Mouse (Mus musculus) CH12.LX (cell line): Measurements from ENCODE around the gene Unc119. TPM values are rescaled to one million over a fixed set of nuclear protein-coding genes. Genes with fewer than 3 reads are reported as not detected.

Experiments used
- DNase-seq: peaks from one replicate; pipeline ENCODE4 v3.0.0-alpha.2; 2013; ENCODE audit errors: extremely low read depth
- H3K27ac ChIP-seq: 2 replicates; pipeline ENCODE4 v1.5.1; 2012; ENCODE audit warnings: low read depth, mild to moderate bottlenecking, control low read depth, moderate library complexity; ENCODE audit not compliant: insufficient read depth
- H3K27me3 ChIP-seq: replicated peaks from 2 replicates; pipeline ENCODE3; 2012; ENCODE audit warnings: inconsistent platforms
- H3K36me3 ChIP-seq, 2 experiments: replicated peaks in 1 of 2; 2 replicates each; pipeline versions ENCODE3 to v1.6.1; 2012; ENCODE audit warnings: inconsistent platforms in 1 of 2, low read length in 1 of 2, mild to moderate bottlenecking in 1 of 2, mixed read lengths in 1 of 2, moderate library complexity in 1 of 2; ENCODE audit not compliant: control insufficient read depth in 1 of 2, insufficient read depth in 1 of 2
- H3K4me1 ChIP-seq, 2 experiments: 2 replicates each; pipeline ENCODE4 v1.6.1; 2012; ENCODE audit warnings: inconsistent platforms in 1 of 2, moderate library complexity in 1 of 2; ENCODE audit not compliant: insufficient read depth in 2 of 2, control insufficient read depth in 1 of 2
- H3K4me2 ChIP-seq: 2 replicates; pipeline ENCODE4 v1.6.1; 2012; ENCODE audit warnings: low read depth, mild to moderate bottlenecking, control low read depth; ENCODE audit not compliant: poor library complexity, insufficient read depth, severe bottlenecking
- H3K4me3 ChIP-seq, 3 experiments: fragments of 150-350 bp in 1 of 3; sonication (generic) in 1 of 3; replicated peaks in 1 of 3; 2 replicates each; pipeline versions ENCODE3 to v1.5.1; 2011 to 2012; ENCODE audit warnings: low read depth in 2 of 3, low read length in 2 of 3, mild to moderate bottlenecking in 2 of 3, moderate library complexity in 2 of 3, control low read depth in 1 of 3, improper control_type of control experiment in 1 of 3, inconsistent platforms in 1 of 3, mixed read lengths in 1 of 3; ENCODE audit not compliant: poor library complexity in 1 of 3
- H3K79me2 ChIP-seq: replicated peaks from 2 replicates; pipeline ENCODE4 v1.6.1; 2012; ENCODE audit warnings: mild to moderate bottlenecking, moderate library complexity; ENCODE audit not compliant: control insufficient read depth, poor library complexity, insufficient read depth, severe bottlenecking; ENCODE audit errors: extremely low read depth
- H3K9ac ChIP-seq: 2 replicates; pipeline ENCODE4 v1.6.1; 2012; ENCODE audit warnings: low read depth, mild to moderate bottlenecking, control low read depth, moderate library complexity; ENCODE audit not compliant: insufficient read depth
- H3K9me3 ChIP-seq: replicated peaks from 2 replicates; pipeline ENCODE3; 2012; ENCODE audit warnings: low read length, inconsistent platforms, mixed read lengths
- BHLHE40 ChIP-seq: IDR thresholded peaks from 2 replicates; pipeline ENCODE4 v1.6.1; 2011; ENCODE audit warnings: mild to moderate bottlenecking, low read depth, low read length, improper control_type of control experiment
- CHD2 ChIP-seq: IDR thresholded peaks from 2 replicates; pipeline ENCODE4 v1.6.1; 2011; ENCODE audit warnings: low read length, improper control_type of control experiment
- CTCF ChIP-seq, 2 experiments: IDR thresholded peaks in 1 of 2; conservative IDR thresholded peaks in 1 of 2; 2 replicates each; pipeline ENCODE4 v1.5.1; 2011 to 2012; ENCODE audit warnings: low read depth in 2 of 2, low read length in 2 of 2, improper control_type of control experiment in 1 of 2, inconsistent platforms in 1 of 2, mild to moderate bottlenecking in 1 of 2, moderate library complexity in 1 of 2
- EP300 ChIP-seq: IDR thresholded peaks from 2 replicates; pipeline ENCODE4 v1.6.1; 2011; ENCODE audit warnings: low read length, improper control_type of control experiment
- ETS1 ChIP-seq: conservative IDR thresholded peaks from 2 replicates; pipeline ENCODE4 v1.6.1; 2012; ENCODE audit warnings: low read depth, mild to moderate bottlenecking, inconsistent platforms, low read length, improper control_type of control experiment, moderate library complexity
- HCFC1 ChIP-seq: IDR thresholded peaks from 2 replicates; pipeline ENCODE4 v1.6.1; 2012; ENCODE audit warnings: low read depth, mild to moderate bottlenecking, inconsistent platforms, low read length, improper control_type of control experiment
- KAT2A ChIP-seq: IDR thresholded peaks from 2 replicates; pipeline ENCODE4 v1.6.1; 2012; ENCODE audit warnings: low read length, improper control_type of control experiment, inconsistent platforms; ENCODE audit not compliant: insufficient replicate concordance
- MXI1 ChIP-seq: IDR thresholded peaks from 2 replicates; pipeline ENCODE4 v1.6.1; 2011; ENCODE audit warnings: mild to moderate bottlenecking, low read depth, low read length, improper control_type of control experiment
- SIN3A ChIP-seq: IDR thresholded peaks from 2 replicates; pipeline ENCODE4 v1.6.1; 2012; ENCODE audit warnings: low read length, improper control_type of control experiment, inconsistent platforms
- TBP ChIP-seq: conservative IDR thresholded peaks from 2 replicates; pipeline ENCODE4 v1.6.1; 2011; ENCODE audit warnings: low read depth, low read length, improper control_type of control experiment
- TCF12 ChIP-seq: IDR thresholded peaks from 2 replicates; pipeline ENCODE4 v1.6.1; 2014; ENCODE audit warnings: low read depth, mild to moderate bottlenecking, inconsistent platforms, low read length, improper control_type of control experiment
- ZKSCAN1 ChIP-seq: IDR thresholded peaks from 2 replicates; pipeline ENCODE4 v1.6.1; 2012; ENCODE audit warnings: low read depth, inconsistent platforms, low read length, improper control_type of control experiment, borderline replicate concordance
- ZNF384 ChIP-seq: IDR thresholded peaks from 2 replicates; pipeline ENCODE4 v1.6.1; 2012; ENCODE audit warnings: low read depth, low read length, improper control_type of control experiment, inconsistent platforms
- dilution Hi-C: fragments of 300-500 bp; cut with MboI; formaldehyde crosslinking; loops from 2 replicates; pipeline ENCODE4 v1.14.3; 2020; ENCODE audit warnings: low sequenced_read_pairs; ENCODE audit not compliant: extremely low pct_unique_long_range_greater_than_20kb, extremely low pct_ligation_motif_present
- in situ Hi-C: fragments of 300-500 bp; cut with MboI; formaldehyde crosslinking; loops from 3 replicates; pipeline ENCODE4 v1.14.3; 2019; ENCODE audit warnings: low sequenced_read_pairs, low pct_ligation_motif_present, low pct_unique_long_range_greater_than_20kb, mixed read lengths
- polyA plus RNA-seq: library from polyadenylated mRNA; unstranded; fragments of >175 nt; gene quantifications from 2 replicates; pipeline ENCODE4 v1.2.1, GENCODE M21; 2012; ENCODE audit warnings: low read depth; ENCODE audit not compliant: insufficient read length
- total RNA-seq, 2 experiments: library from RNA; depleted of rRNA; stranded (reverse); fragments of 300-350 nt in 1 of 2; fragments of >200 nt in 1 of 2; gene quantifications; 2 replicates each; pipeline ENCODE4 v1.2.3; 2012 to 2014

Gene Unc119
- total and polyA plus RNA-seq, 3 experiments = 81.6 to 227 (median 173) TPM

DNA sequence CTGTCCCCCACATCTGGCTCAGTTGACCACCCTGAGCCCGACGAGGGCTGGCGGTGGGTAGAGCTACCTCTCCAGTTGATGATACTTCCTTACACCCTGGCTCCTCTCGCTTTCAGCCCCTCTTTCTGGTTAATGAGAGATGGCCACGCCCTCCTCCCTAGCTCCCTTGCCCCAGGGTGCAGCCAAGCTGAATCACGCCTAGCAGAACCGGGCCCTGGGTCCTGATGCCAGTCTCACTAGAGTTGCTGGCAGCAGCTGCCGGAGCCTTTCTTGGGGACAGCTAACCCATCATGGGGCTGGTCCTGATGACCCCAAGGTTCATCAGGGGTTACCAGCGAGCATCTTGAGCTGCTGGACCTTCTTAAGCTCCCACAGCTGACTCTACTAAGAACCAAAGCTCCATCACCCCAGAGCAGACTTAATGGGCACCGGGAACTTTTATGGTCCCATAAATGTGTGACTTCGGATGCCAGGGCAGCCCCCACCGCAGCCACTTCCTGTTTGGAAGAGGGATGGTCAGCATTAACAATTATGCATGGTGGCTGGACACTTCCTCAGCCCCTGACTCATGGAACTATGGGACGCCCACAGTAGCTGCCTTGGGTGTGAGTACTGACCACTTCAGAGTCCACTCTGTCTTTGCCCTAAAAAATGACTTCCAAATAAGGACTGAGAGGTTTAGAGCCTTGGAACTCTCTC is 20.2 kb downstream of the Unc119 start:
- Histone ChIP-seq H3K9me3 (no peaks in the 10 kb centered on the region), H3K4me3 (no peak overlapping the region), H3K27me3 (peaks cover 56% of the 10 kb centered on the region), H3K36me3 (no peaks in the 10 kb centered on the region), H3K79me2 (no peaks in the 10 kb centered on the region), H3K9ac (no peak overlapping the region), H3K4me2 (no peak overlapping the region), H3K4me1 (peaks cover 3 to 16% of the 10 kb centered on the region in 2 experiments), H3K27ac (no peak overlapping the region)
- no peak for DNase-seq
- dilution Hi-C loops (no loop called here), in situ Hi-C loops (loop anchor here (5.0 to 10.0 kb wide), 2 partner anchors 39 to 81 kb away; no protein-coding TSS in a partner anchor)
- no peak for TF ChIP-seq SIN3A
- TF ChIP-seq TBP = no peak
- no peak for TF ChIP-seq EP300
- TF ChIP-seq MXI1 = no peak
- no peak for TF ChIP-seq HCFC1
- no peak for TF ChIP-seq ZKSCAN1
- no peak for TF ChIP-seq TCF12

DNA sequence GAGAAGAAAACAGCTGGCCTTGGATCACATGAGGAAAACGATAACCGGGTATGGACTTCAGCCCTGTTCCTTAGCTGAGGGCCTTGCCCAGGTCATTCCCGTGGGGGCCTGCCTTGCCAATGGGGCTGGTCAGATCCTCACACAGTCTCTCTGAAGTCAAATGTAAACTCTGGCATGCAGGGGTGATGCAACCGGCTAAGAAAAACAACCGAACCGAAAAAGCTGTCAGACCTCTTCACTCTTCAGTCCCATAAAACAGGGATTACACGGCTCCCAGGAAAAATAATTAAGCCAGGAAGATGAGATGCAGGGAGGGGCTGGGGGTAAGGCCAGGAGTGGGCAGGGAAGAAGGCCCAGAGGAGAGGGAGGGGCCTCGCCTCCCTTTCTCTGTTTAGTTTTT is 20.8 kb downstream of the Unc119 start:
- H3K27me3 ChIP-seq = peaks cover 60% of the 10 kb centered on the region
- peaks cover 3 to 13% of the 10 kb centered on the region in 2 experiments for H3K4me1 ChIP-seq
- no peak overlapping the region for H3K9ac ChIP-seq
- no peak overlapping the region for H3K27ac ChIP-seq
- dilution Hi-C loops (no loop called here), in situ Hi-C loops (loop anchor here (5.0 to 10.0 kb wide), 2 partner anchors 38 to 81 kb away; no protein-coding TSS in a partner anchor)
- H3K4me2 ChIP-seq = no peak overlapping the region
- DNase-seq = no peak
- no peaks in the 10 kb centered on the region for H3K79me2 ChIP-seq
- no peak overlapping the region for H3K4me3 ChIP-seq
- TF ChIP-seq ZNF384 (no peak), CHD2 (no peak), TBP (no peak), KAT2A (no peak), CTCF (conservative IDR thresholded peaks at IDR 0.05 in 1 of 2, IDR thresholded peaks at IDR 0.05 in 1 of 2; ENCODE audit: low read depth in 2 of 2, low read length in 2 of 2) (no peak), BHLHE40 (no peak), ETS1 (no peak)
- H3K36me3 ChIP-seq = no peaks in the 10 kb centered on the region
- no peaks in the 10 kb centered on the region for H3K9me3 ChIP-seq
